Mouse (Mus musculus): Measurements from ENCODE around the gene Ctbp2. TPM values are rescaled to one million over a fixed set of nuclear protein-coding genes. Genes with fewer than 3 reads are reported as not detected.
A peak's percentile ranks its signal among the peaks of the same experiment; 100 is the strongest.

Ctbp2 gene
- polyA plus RNA-seq, 1 experiment = not detected

- Histone ChIP-seq H3K4me3 (ENCODE audit: insufficient read depth, low read depth, low read length) (no peak overlapping the region), H3K4me1 (ENCODE audit: control insufficient read depth, insufficient read depth, low read length) (peaks cover 6% of the 10 kb centered on the region), H3K27ac (ENCODE audit: insufficient read depth, low read depth, low read length) (no peak overlapping the region)
- whole genome bisulfite sequencing = 95% methylated on average over 8 of the region's 8 CpGs
- TF ChIP-seq CTCF (IDR thresholded peaks at IDR 0.05; ENCODE audit: insufficient read depth, low read depth, low read length) = no peak
- no peak for TF ChIP-seq POLR2A (IDR thresholded peaks at IDR 0.05; ENCODE audit: insufficient read depth, low read depth, low read length)
Observed at GRCm38 (mm10) chr7:133029004-133029403, 95.2 kb downstream of the Ctbp2 start.

DNA sequence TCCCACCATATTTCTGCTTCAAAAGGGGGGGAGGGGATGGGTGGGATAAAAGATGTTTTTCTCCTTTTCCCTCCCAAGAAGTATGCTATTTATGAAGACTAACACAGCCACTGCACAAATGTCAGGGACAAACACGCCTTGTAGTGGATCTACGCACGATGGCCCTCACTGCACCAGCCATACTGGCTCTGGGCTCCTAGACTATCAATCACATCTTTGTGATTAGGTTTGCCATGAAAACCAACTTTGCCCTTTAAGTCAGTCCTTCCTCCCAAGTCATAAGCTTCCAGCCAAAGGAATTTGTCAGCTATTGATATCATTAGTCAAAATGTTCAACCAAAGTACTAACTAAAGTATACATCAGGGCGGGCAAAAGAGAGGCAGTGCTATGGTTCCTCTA is 96.2 kb downstream of the Ctbp2 start:
- TF ChIP-seq CTCF (IDR thresholded peaks at IDR 0.05; ENCODE audit: insufficient read depth, low read depth, low read length) (no peak), POLR2A (IDR thresholded peaks at IDR 0.05; ENCODE audit: insufficient read depth, low read depth, low read length) (no peak)
- Histone ChIP-seq H3K27ac (ENCODE audit: insufficient read depth, low read depth, low read length) (no peak overlapping the region), H3K4me3 (ENCODE audit: insufficient read depth, low read depth, low read length) (no peak overlapping the region), H3K4me1 (ENCODE audit: control insufficient read depth, insufficient read depth, low read length) (peaks cover 3% of the 10 kb centered on the region)
- WGBS = 79% methylated on average over 4 of the region's 4 CpGs

DNA sequence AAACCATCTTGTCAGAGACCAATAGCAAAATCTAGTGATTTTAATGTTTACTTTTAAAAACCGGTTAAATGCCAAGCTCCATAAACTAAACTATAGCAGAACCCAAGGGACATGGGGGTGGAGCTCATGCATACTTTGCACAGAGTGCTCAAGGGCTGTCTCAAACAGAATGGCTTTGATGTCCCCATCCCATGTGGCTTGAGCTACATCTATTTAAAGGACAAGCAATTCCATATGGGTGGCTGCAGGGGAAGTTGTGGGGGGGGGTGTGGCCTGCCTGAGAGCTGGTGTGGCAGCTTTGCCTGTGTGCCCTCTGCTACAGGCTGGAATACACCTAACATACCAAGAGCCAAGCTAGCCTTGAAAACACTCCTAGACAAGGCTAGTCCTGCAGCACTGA is 99.5 kb downstream of the Ctbp2 start:
- TF ChIP-seq CTCF (IDR thresholded peaks at IDR 0.05; ENCODE audit: insufficient read depth, low read depth, low read length) = no peak
- no peak for TF ChIP-seq POLR2A (IDR thresholded peaks at IDR 0.05; ENCODE audit: insufficient read depth, low read depth, low read length)
- H3K4me1 ChIP-seq (ENCODE audit: control insufficient read depth, insufficient read depth, low read length) = peaks cover 11% of the 10 kb centered on the region
- WGBS = 77% methylated on average over 1 of the region's 1 CpGs
- H3K27ac ChIP-seq (ENCODE audit: insufficient read depth, low read depth, low read length) = no peak overlapping the region
- H3K4me3 ChIP-seq (ENCODE audit: insufficient read depth, low read depth, low read length) = no peak overlapping the region

DNA sequence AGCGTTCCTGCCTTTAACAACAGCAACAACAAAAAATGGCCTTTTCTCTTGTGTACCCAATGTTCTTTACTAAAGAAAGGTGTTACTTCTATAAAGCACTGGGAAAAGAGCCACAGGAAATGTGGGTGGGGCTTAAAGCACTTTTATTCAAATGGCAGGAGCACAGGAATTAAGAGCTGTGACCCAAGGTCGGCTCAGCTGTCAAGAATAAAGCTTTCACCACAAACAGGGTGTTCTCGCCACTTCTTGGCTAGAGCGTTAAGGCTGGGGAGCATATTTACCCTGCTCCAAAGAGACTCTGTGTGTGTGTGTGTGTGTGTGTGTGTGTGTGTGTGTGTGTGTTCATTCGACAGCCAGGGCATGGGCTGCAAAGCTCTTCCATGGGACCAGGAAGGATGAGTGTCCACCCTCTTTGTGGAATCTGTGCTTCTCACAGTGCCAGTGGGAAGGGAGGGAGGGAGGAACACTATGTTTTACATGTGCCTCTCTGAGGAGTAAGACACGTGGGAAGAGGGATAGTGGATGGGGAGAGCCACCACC is 104.6 kb downstream of the Ctbp2 start:
- TF ChIP-seq CTCF (IDR thresholded peaks at IDR 0.05; ENCODE audit: insufficient read depth, low read depth, low read length) = no peak
- TF ChIP-seq POLR2A (IDR thresholded peaks at IDR 0.05; ENCODE audit: insufficient read depth, low read depth, low read length) = no peak
- Histone ChIP-seq H3K27ac (ENCODE audit: insufficient read depth, low read depth, low read length) (no peak overlapping the region), H3K4me3 (ENCODE audit: insufficient read depth, low read depth, low read length) (no peak overlapping the region), H3K4me1 (ENCODE audit: control insufficient read depth, insufficient read depth, low read length) (peaks cover 37% of the 10 kb centered on the region)
- WGBS = 60% methylated on average over 6 of the region's 6 CpGs

GRCm38 (mm10) chr7:133018961-133019360 is 105.2 kb downstream of the Ctbp2 start:
- Histone ChIP-seq H3K4me3 (ENCODE audit: insufficient read depth, low read depth, low read length) (no peak overlapping the region), H3K4me1 (ENCODE audit: control insufficient read depth, insufficient read depth, low read length) (peaks cover 43% of the 10 kb centered on the region), H3K27ac (ENCODE audit: insufficient read depth, low read depth, low read length) (no peak overlapping the region)
- WGBS = 84% methylated on average over 7 of the region's 7 CpGs
- TF ChIP-seq POLR2A (IDR thresholded peaks at IDR 0.05; ENCODE audit: insufficient read depth, low read depth, low read length) (no peak), CTCF (IDR thresholded peaks at IDR 0.05; ENCODE audit: insufficient read depth, low read depth, low read length) (no peak)

GRCm38 (mm10) chr7:133015416-133016070 is 108.6 kb downstream of the Ctbp2 start:
- H3K4me1 ChIP-seq (ENCODE audit: control insufficient read depth, insufficient read depth, low read length) = peaks cover 59% of the 10 kb centered on the region
- H3K4me3 ChIP-seq (ENCODE audit: insufficient read depth, low read depth, low read length) = no peak overlapping the region
- WGBS = 44% methylated on average over 7 of the region's 7 CpGs
- no peak for TF ChIP-seq CTCF (IDR thresholded peaks at IDR 0.05; ENCODE audit: insufficient read depth, low read depth, low read length)
- H3K27ac ChIP-seq (ENCODE audit: insufficient read depth, low read depth, low read length) = no peak overlapping the region

DNA sequence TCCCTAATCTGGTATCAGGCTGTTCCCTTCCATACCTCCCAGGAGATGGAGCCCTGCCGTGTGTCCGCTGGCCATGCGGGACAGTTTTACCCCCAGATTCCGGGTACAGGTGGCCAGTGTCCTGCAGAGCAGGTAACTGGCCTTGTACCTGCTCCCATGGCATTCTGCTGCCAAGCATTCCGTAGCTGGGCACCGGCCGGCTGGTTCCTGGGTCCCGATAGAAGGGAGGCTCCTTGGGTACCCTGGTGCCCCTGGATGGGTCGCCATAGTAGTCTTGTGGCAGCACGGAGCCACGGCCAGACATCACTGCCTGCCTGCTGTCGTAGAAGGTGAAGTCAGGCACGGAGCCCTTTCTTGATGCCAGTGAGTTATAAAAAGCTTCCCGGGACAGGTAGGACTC is 109.5 kb downstream of the Ctbp2 start:
- 86% methylated on average over 14 of the region's 14 CpGs for WGBS
- H3K27ac ChIP-seq (ENCODE audit: insufficient read depth, low read depth, low read length) = no peak overlapping the region
- TF ChIP-seq POLR2A (IDR thresholded peaks at IDR 0.05; ENCODE audit: insufficient read depth, low read depth, low read length) (no peak), CTCF (IDR thresholded peaks at IDR 0.05; ENCODE audit: insufficient read depth, low read depth, low read length) (no peak)
- H3K4me1 ChIP-seq (ENCODE audit: control insufficient read depth, insufficient read depth, low read length) = peaks cover 52% of the 10 kb centered on the region
- no peak overlapping the region for H3K4me3 ChIP-seq (ENCODE audit: insufficient read depth, low read depth, low read length)

DNA sequence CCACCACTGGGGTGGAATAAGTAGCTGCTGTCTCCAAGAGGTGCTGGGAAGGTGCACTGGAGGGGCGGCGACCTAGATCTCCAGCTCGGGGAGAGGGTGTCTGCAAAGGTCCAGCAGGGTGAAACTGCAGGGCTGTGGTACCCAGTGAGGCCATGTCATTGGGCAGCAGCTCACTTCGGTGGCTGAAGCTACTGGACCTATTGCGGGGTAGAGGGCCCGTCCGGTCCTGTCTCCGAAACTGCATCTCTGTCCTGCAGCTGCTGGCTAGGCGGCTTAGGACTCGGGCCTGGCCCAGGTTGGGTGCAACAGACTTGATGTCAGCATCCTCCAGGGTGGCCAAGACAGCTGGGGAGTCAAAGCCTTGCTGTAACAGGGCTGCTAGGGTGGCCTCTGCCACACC is 110.2 kb downstream of the Ctbp2 start:
- no peak overlapping the region for H3K4me3 ChIP-seq (ENCODE audit: insufficient read depth, low read depth, low read length)
- TF ChIP-seq POLR2A (IDR thresholded peaks at IDR 0.05; ENCODE audit: insufficient read depth, low read depth, low read length) (no peak), CTCF (IDR thresholded peaks at IDR 0.05; ENCODE audit: insufficient read depth, low read depth, low read length) (no peak)
- WGBS = 91% methylated on average over 10 of the region's 10 CpGs
- H3K27ac ChIP-seq (ENCODE audit: insufficient read depth, low read depth, low read length) = no peak overlapping the region
- peaks cover 51% of the 10 kb centered on the region for H3K4me1 ChIP-seq (ENCODE audit: control insufficient read depth, insufficient read depth, low read length)

GRCm38 (mm10) chr7:133012637-133013366 is 111.4 kb downstream of the Ctbp2 start:
- TF ChIP-seq CTCF (IDR thresholded peaks at IDR 0.05; ENCODE audit: insufficient read depth, low read depth, low read length) (no peak), POLR2A (IDR thresholded peaks at IDR 0.05; ENCODE audit: insufficient read depth, low read depth, low read length) (no peak)
- WGBS = 22% methylated on average over 14 of the region's 14 CpGs
- 0 out of 2 replicates have a peak overlapping the region, but pooled peaks have one; percentile 43 for H3K27ac ChIP-seq (ENCODE audit: insufficient read depth, low read depth, low read length)

More at GRCm38 (mm10) chr7:133012637-133013366, 111.4 kb downstream of the Ctbp2 start:
- no peak overlapping the region for H3K4me3 ChIP-seq (ENCODE audit: insufficient read depth, low read depth, low read length)
- peaks cover 54% of the 10 kb centered on the region for H3K4me1 ChIP-seq (ENCODE audit: control insufficient read depth, insufficient read depth, low read length)

All from olfactory bulb, adult 2 months (tissue).